Comparison of ENCODE assay signal across 15 mouse cellular contexts in genomic region chr5:105798421-105798820, GRCm38 (mm10).
DNase-seq lines count a peak whose midpoint lies in the region; ATAC-seq and TF ChIP-seq lines count a peak whose summit lies in the region.
"Had no signal": no experiment of that assay in that cellular context is flagged by ENCODE, and none has a peak within 500 bp of the region (broad histone marks: within the 10 kb centered on the region; RNA-seq: fewer than 3 reads in every experiment).

No protein-coding gene starts in this region.

- no peak for DNase-seq in heart, adult 2 months
- DNase-seq in heart, postnatal 36 days = no peak
- DNase-seq in lung, adult 2 months = no peak
- DNase-seq in frontal cortex, postnatal 10 days (ENCODE audit: low spot score in 2 of 2) = no peak
- DNase-seq in left cerebral cortex, adult 11 months (ENCODE audit: low spot score) = no peak
- no peak for DNase-seq in adrenal gland, adult 8-10 months
- DNase-seq: B cell, adult 2 months; cerebellum, postnatal 36 days; right cerebral cortex, adult 18-20 months; spleen, adult 18-20 months had no signal

- no peak overlapping the region for H3K4me2 ChIP-seq in lung, embryonic 16.5 days (ENCODE audit: low read depth, low read length)
- H3K4me2 ChIP-seq: hindbrain, embryonic 15.5 days; midbrain, embryonic 12.5 days; stomach, embryonic 15.5 days had no signal

- 28% methylated on average over 4 of the region's 4 CpGs for WGBS in heart, adult 2 months
- WGBS in lung, embryonic 16.5 days = 55% methylated on average over 4 of the region's 4 CpGs
- WGBS in lung, adult 2 months = 31% methylated on average over 4 of the region's 4 CpGs

- H3K4me1 ChIP-seq in heart, adult 2 months (ENCODE audit: control insufficient read depth, insufficient read depth, low read length) = peaks cover 14% of the 10 kb centered on the region
- H3K4me1 ChIP-seq in lung, embryonic 16.5 days (replicated peaks; ENCODE audit: control insufficient read depth, insufficient read depth, low read length) = peaks cover 35% of the 10 kb centered on the region
- peaks cover 19% of the 10 kb centered on the region for H3K4me1 ChIP-seq in lung, adult 2 months (ENCODE audit: control insufficient read depth, insufficient read depth, low read length)
- peaks cover 10% of the 10 kb centered on the region for H3K4me1 ChIP-seq in embryonic fibroblast, embryonic 13.5 days (ENCODE audit: control insufficient read depth, insufficient read depth, low read length)

- no peak for ATAC-seq in lung, embryonic 16.5 days (ENCODE audit: low read depth)

- TF ChIP-seq CTCF in heart, adult 2 months (IDR thresholded peaks at IDR 0.05) = no peak
- no peak for TF ChIP-seq CTCF in lung, adult 2 months (IDR thresholded peaks at IDR 0.05; ENCODE audit: insufficient read depth, low read length)
- no peak for TF ChIP-seq CTCF in embryonic fibroblast, embryonic 13.5 days (IDR thresholded peaks at IDR 0.05; ENCODE audit: borderline replicate concordance, insufficient read depth, low read length)

- H3K27me3 ChIP-seq in heart, adult 2 months (ENCODE audit: control insufficient read depth, insufficient read depth, low read length) = no peaks in the 10 kb centered on the region
- no peaks in the 10 kb centered on the region for H3K27me3 ChIP-seq in lung, embryonic 16.5 days (ENCODE audit: control insufficient read depth, insufficient read depth, low read depth, low read length)
- H3K27me3 ChIP-seq: hindbrain, embryonic 15.5 days; midbrain, embryonic 12.5 days; stomach, embryonic 15.5 days had no signal

- H3K9ac ChIP-seq in heart, adult 2 months (ENCODE audit: low read depth, low read length) = no peak overlapping the region
- H3K9ac ChIP-seq in lung, embryonic 16.5 days (ENCODE audit: low read length) = no peak overlapping the region
- H3K9ac ChIP-seq: hindbrain, embryonic 15.5 days; midbrain, embryonic 12.5 days; stomach, embryonic 15.5 days had no signal

- H3K79me2 ChIP-seq in heart, adult 2 months (replicated peaks; ENCODE audit: control insufficient read depth, insufficient read depth, low read length) = 0 out of 2 replicates have a peak, but pooled peaks cover 1% of the 10 kb centered on the region

- TF ChIP-seq EP300 in heart, adult 2 months (IDR thresholded peaks at IDR 0.05; ENCODE audit: insufficient read depth, low read depth, low read length) = no peak

- no peaks in the 10 kb centered on the region for H3K36me3 ChIP-seq in heart, adult 2 months (ENCODE audit: control insufficient read depth, insufficient read depth, low read length)
- no peaks in the 10 kb centered on the region for H3K36me3 ChIP-seq in lung, embryonic 16.5 days (ENCODE audit: control insufficient read depth, insufficient read depth, low read length)
- H3K36me3 ChIP-seq: hindbrain, embryonic 15.5 days; midbrain, embryonic 12.5 days; stomach, embryonic 15.5 days had no signal

- TF ChIP-seq POLR2A in heart, adult 2 months (IDR thresholded peaks at IDR 0.05; ENCODE audit: insufficient read depth, low read depth, low read length) = no peak
- TF ChIP-seq POLR2A in lung, adult 2 months (IDR thresholded peaks at IDR 0.05; ENCODE audit: borderline replicate concordance, extremely low read depth, low read depth, low read length) = no peak
- TF ChIP-seq POLR2A in embryonic fibroblast, embryonic 13.5 days (IDR thresholded peaks at IDR 0.05; ENCODE audit: low read depth, low read length) = no peak

- H3K4me3 ChIP-seq in heart, adult 2 months = no peak overlapping the region
- H3K4me3 ChIP-seq in lung, embryonic 16.5 days (ENCODE audit: low read length) = no peak overlapping the region
- H3K4me3 ChIP-seq in lung, adult 2 months (replicated peaks; ENCODE audit: extremely low read depth, low read depth, low read length) = no peak overlapping the region
- H3K4me3 ChIP-seq in embryonic fibroblast, embryonic 13.5 days (ENCODE audit: insufficient read depth, low read length) = no peak overlapping the region
- H3K4me3 ChIP-seq: hindbrain, embryonic 15.5 days; midbrain, embryonic 12.5 days; stomach, embryonic 15.5 days had no signal

- H3K27ac ChIP-seq in heart, adult 2 months = peak overlapping the region; percentile 43
- H3K27ac ChIP-seq in lung, embryonic 16.5 days (ENCODE audit: low read length) = peak overlapping the region; percentile 59
- H3K27ac ChIP-seq in embryonic fibroblast, embryonic 13.5 days (ENCODE audit: insufficient read depth, low read length) = peak overlapping the region; percentile 10; the same call in 1 of the 2 replicates
- H3K27ac ChIP-seq: hindbrain, embryonic 15.5 days; midbrain, embryonic 12.5 days; stomach, embryonic 15.5 days had no signal

- intact Hi-C loops in heart, adult 2 months (cut with DNase I) = no loop called here
- intact Hi-C loops in heart, postnatal 36 days (cut with DNase I) = loop anchor here (1.0 to 5.0 kb wide), 2 partner anchors 69 to 98 kb away; no protein-coding TSS in a partner anchor

- no peaks in the 10 kb centered on the region for H3K9me3 ChIP-seq in lung, embryonic 16.5 days (ENCODE audit: control insufficient read depth, low read length)
- H3K9me3 ChIP-seq: hindbrain, embryonic 15.5 days; midbrain, embryonic 12.5 days; stomach, embryonic 15.5 days had no signal
